Mouse (Mus musculus) heart, embryonic 15.5 days (tissue): Measurements from ENCODE around the gene Kynu. TPM values are rescaled to one million over a fixed set of nuclear protein-coding genes. Genes with fewer than 3 reads are reported as not detected.

Experiments
- ATAC-seq: fragments of 200-750 bp; cut with Nextera tagmentation; replicated peaks from 2 replicates; pipeline ENCODE4 v1.8.0; 2017; ENCODE audit warnings: low read depth, moderate TSS enrichment; ENCODE audit not compliant: insufficient number of reproducible peaks, insufficient read depth, low FRiP score
- H3K27ac ChIP-seq: fragments of 300-500 bp; sonication (generic); 2 replicates; pipeline ENCODE4 v1.5.1; 2015; ENCODE audit warnings: mild to moderate bottlenecking, inconsistent platforms
- H3K27me3 ChIP-seq: fragments of 300-500 bp; sonication (generic); 2 replicates; pipeline ENCODE4 v1.6.1; 2015; ENCODE audit warnings: inconsistent platforms
- H3K36me3 ChIP-seq: fragments of 300-500 bp; sonication (generic); 2 replicates; pipeline ENCODE4 v1.6.1; 2015; ENCODE audit warnings: mild to moderate bottlenecking, inconsistent platforms
- H3K4me1 ChIP-seq: fragments of 300-500 bp; sonication (generic); replicated peaks from 2 replicates; pipeline ENCODE4 v1.6.1; 2015; ENCODE audit warnings: inconsistent platforms
- H3K4me2 ChIP-seq: fragments of 300-500 bp; sonication (generic); 2 replicates; pipeline ENCODE4 v1.6.1; 2015; ENCODE audit warnings: inconsistent platforms, mild to moderate bottlenecking, moderate library complexity
- H3K4me3 ChIP-seq: fragments of 300-500 bp; sonication (generic); 2 replicates; pipeline ENCODE4 v1.5.1; 2015; ENCODE audit warnings: mild to moderate bottlenecking, inconsistent platforms
- H3K9ac ChIP-seq: fragments of 300-500 bp; sonication (generic); 2 replicates; pipeline ENCODE4 v1.6.1; 2015; ENCODE audit warnings: mild to moderate bottlenecking, inconsistent platforms
- H3K9me3 ChIP-seq: fragments of 300-500 bp; sonication (generic); replicated peaks from 2 replicates; pipeline ENCODE4 v1.6.1; 2016; ENCODE audit warnings: inconsistent platforms
- WGBS: fragments of 180-500 bp; shearing (Covaris S2); methylation state at CpG from one replicate; pipeline ENCODE4 v1.1.7; 2015; ENCODE audit warnings: mixed read lengths; 5-methylcytosine and 5-hydroxymethylcytosine counted together
- polyA plus RNA-seq: library from polyadenylated mRNA; unstranded; fragments of >200 nt; fragmentation: Nextera tagmentation; extraction: Ambion mirVana; gene quantifications from 2 replicates; pipeline ENCODE4 v1.2.1, GENCODE M21; 2015

Gene Kynu
- polyA plus RNA-seq, 1 experiment from 2014 or later = 0.13 TPM

GRCm38 (mm10) chr2:43728831-43729230 lies 173.7 kb downstream of the Kynu start:
- 80% methylated on average over 3 of the region's 3 CpGs for WGBS
- H3K4me3 ChIP-seq = no peak overlapping the region

More at GRCm38 (mm10) chr2:43728831-43729230, 173.7 kb downstream of the Kynu start:
- no peaks in the 10 kb centered on the region for H3K36me3 ChIP-seq
- H3K4me2 ChIP-seq = no peak overlapping the region
- H3K27ac ChIP-seq = no peak overlapping the region
- no peaks in the 10 kb centered on the region for H3K9me3 ChIP-seq
- no peak for ATAC-seq
- no peaks in the 10 kb centered on the region for H3K27me3 ChIP-seq
- H3K9ac ChIP-seq = no peak overlapping the region
- H3K4me1 ChIP-seq = no peaks in the 10 kb centered on the region

Other genes with a start within 250 kb of the Kynu start
- 1.4 and 3.4 TPM in 2 replicates for gene Arhgap15, start 193.5 kb downstream of the Kynu start, polyA plus RNA-seq